Mouse (Mus musculus) CH12.LX (cell line): ENCODE results near the gene Acan.

Experiments
- CHD1 ChIP-seq: IDR thresholded peaks from 2 replicates; pipeline ENCODE4 v1.6.1; 2012; ENCODE audit warnings: low read depth, low read length, improper control_type of control experiment, inconsistent platforms
- CTCF ChIP-seq, 2 experiments: IDR thresholded peaks in 1 of 2; conservative IDR thresholded peaks in 1 of 2; 2 replicates each; pipeline ENCODE4 v1.5.1; 2011 to 2012; ENCODE audit warnings: low read depth in 2 of 2, low read length in 2 of 2, improper control_type of control experiment in 1 of 2, inconsistent platforms in 1 of 2, mild to moderate bottlenecking in 1 of 2, moderate library complexity in 1 of 2
- JUND ChIP-seq: conservative IDR thresholded peaks from 2 replicates; pipeline ENCODE4 v1.6.1; 2011; ENCODE audit warnings: low read depth, low read length, improper control_type of control experiment
- MAFK ChIP-seq: IDR thresholded peaks from 2 replicates; pipeline ENCODE4 v1.6.1; 2011; ENCODE audit warnings: low read length, improper control_type of control experiment; ENCODE audit not compliant: insufficient replicate concordance
- MXI1 ChIP-seq: IDR thresholded peaks from 2 replicates; pipeline ENCODE4 v1.6.1; 2011; ENCODE audit warnings: mild to moderate bottlenecking, low read depth, low read length, improper control_type of control experiment
- MYC ChIP-seq: IDR thresholded peaks from 2 replicates; pipeline ENCODE4 v1.6.1; 2011; ENCODE audit warnings: low read depth, mild to moderate bottlenecking, improper control_type of control experiment, low read length
- POLR2A ChIP-seq: IDR thresholded peaks from 2 replicates; pipeline ENCODE4 v1.6.1; 2011; ENCODE audit warnings: low read depth, mild to moderate bottlenecking, improper control_type of control experiment, low read length
- POLR2AphosphoS2 ChIP-seq: IDR thresholded peaks from 2 replicates; pipeline ENCODE4 v1.6.1; 2011; ENCODE audit warnings: low read depth, low read length, improper control_type of control experiment
- RCOR1 ChIP-seq: conservative IDR thresholded peaks from 2 replicates; pipeline ENCODE4 v1.6.1; 2012; ENCODE audit warnings: low read depth, mild to moderate bottlenecking, inconsistent platforms, low read length, improper control_type of control experiment
- SIN3A ChIP-seq: IDR thresholded peaks from 2 replicates; pipeline ENCODE4 v1.6.1; 2012; ENCODE audit warnings: low read length, improper control_type of control experiment, inconsistent platforms
- SMC3 ChIP-seq: IDR thresholded peaks from 2 replicates; pipeline ENCODE4 v1.6.1; 2011; ENCODE audit warnings: low read depth, low read length, improper control_type of control experiment
- UBTF ChIP-seq: IDR thresholded peaks from 2 replicates; pipeline ENCODE4 v1.6.1; 2012; ENCODE audit warnings: low read depth, mild to moderate bottlenecking, inconsistent platforms, low read length, improper control_type of control experiment, moderate library complexity
- USF1 ChIP-seq: IDR thresholded peaks from 2 replicates; pipeline ENCODE4 v1.6.1; 2014; ENCODE audit warnings: low read depth, mild to moderate bottlenecking, inconsistent platforms, low read length, improper control_type of control experiment

DNA sequence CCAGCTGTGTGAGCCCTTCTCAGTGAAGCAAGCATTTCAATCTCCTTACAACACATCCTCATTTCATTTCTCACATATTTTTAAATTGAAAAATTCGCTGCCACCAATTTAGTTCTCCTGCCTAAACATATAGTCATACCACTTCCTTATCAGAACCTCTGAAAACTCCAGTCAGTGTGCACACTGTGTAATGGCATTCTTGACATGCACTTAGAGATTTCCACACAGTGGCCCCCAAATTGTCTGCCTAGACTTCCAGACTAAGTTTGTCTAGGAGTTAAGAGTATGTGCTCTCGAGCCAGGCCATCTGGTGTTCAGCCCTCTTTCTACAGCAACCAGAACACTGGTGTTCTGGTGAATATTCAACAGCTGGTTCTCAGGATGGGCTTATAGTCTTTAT, 19.5 kb upstream of the Acan start:
- TF ChIP-seq POLR2A (no peak), JUND (no peak), USF1 (no peak), MAFK (no peak), UBTF (no peak), MYC (no peak), MXI1 (no peak), CTCF (conservative IDR thresholded peaks at IDR 0.05 in 1 of 2, IDR thresholded peaks at IDR 0.05 in 1 of 2; ENCODE audit: low read depth in 2 of 2, low read length in 2 of 2) (no peak), SIN3A (no peak), SMC3 (no peak), POLR2AphosphoS2 (no peak), CHD1 (no peak), RCOR1 (no peak)
